8 mouse cellular contexts compared by ENCODE assay signal in the genomic region with DNA sequence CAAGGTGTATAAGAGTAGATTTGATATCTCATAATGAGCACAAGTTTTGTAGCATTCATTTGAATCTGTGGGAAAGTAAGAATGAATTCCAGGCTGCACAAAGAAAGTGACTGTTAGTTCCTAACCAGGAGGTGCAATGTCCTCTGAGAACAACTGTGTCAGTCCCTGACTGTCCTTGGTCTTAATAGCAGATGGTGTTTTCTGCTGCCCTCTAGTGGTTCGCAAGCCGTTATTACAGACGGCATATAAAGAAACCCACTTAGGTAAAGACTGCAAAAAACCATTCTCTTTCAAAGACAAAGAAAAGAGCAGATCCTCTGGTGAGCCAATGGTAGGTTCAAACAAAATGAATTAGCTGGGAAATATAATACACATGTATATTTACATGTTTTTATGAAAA. TPM values are rescaled to one million over a fixed set of nuclear protein-coding genes. Genes with fewer than 3 reads are reported as not detected.
DNase-seq lines count a peak whose midpoint lies in the region; ATAC-seq and TF ChIP-seq lines count a peak whose summit lies in the region.

No protein-coding gene starts in this region.

- ATAC-seq in limb, embryonic 11.5 days (ENCODE audit: insufficient number of reproducible peaks, low FRiP score, low TSS enrichment, low read depth), result no peak
- ATAC-seq in hindbrain, embryonic 15.5 days (ENCODE audit: low FRiP score, low read depth), result peak; percentile 86
- peak; percentile 82; the same call in 1 of the 2 replicates for ATAC-seq in neural tube, embryonic 15.5 days (ENCODE audit: low FRiP score)

- H3K4me2 ChIP-seq in limb, embryonic 11.5 days (ENCODE audit: low read depth, severe bottlenecking), result no peak overlapping the region
- no peak overlapping the region for H3K4me2 ChIP-seq in hindbrain, embryonic 15.5 days
- no peak overlapping the region for H3K4me2 ChIP-seq in neural tube, embryonic 15.5 days

- no peak overlapping the region for H3K27ac ChIP-seq in limb, embryonic 11.5 days (replicated peaks; ENCODE audit: low read depth, low read length)
- H3K27ac ChIP-seq in limb, embryonic 10.5 days, result no peak overlapping the region
- no peak overlapping the region for H3K27ac ChIP-seq in hindbrain, embryonic 15.5 days (replicated peaks)
- H3K27ac ChIP-seq in neural tube, embryonic 15.5 days (replicated peaks), result no peak overlapping the region

- no peaks in the 10 kb centered on the region for H3K27me3 ChIP-seq in limb, embryonic 11.5 days (ENCODE audit: control insufficient read depth, insufficient read depth, low read length)
- H3K27me3 ChIP-seq in limb, embryonic 10.5 days (ENCODE audit: low read depth, poor library complexity, severe bottlenecking), result no peaks in the 10 kb centered on the region
- H3K27me3 ChIP-seq in hindbrain, embryonic 15.5 days, result no peaks in the 10 kb centered on the region
- no peaks in the 10 kb centered on the region for H3K27me3 ChIP-seq in neural tube, embryonic 15.5 days (replicated peaks)

- TF ChIP-seq CTCF in lung, adult 2 months (IDR thresholded peaks at IDR 0.05; ENCODE audit: insufficient read depth, low read length), result peak; percentile 42

- H3K9me3 ChIP-seq in limb, embryonic 11.5 days (ENCODE audit: control insufficient read depth, low read length), result no peaks in the 10 kb centered on the region
- no peaks in the 10 kb centered on the region for H3K9me3 ChIP-seq in limb, embryonic 10.5 days (replicated peaks)
- no peaks in the 10 kb centered on the region for H3K9me3 ChIP-seq in hindbrain, embryonic 15.5 days
- no peaks in the 10 kb centered on the region for H3K9me3 ChIP-seq in neural tube, embryonic 15.5 days (replicated peaks)

- H3K4me1 ChIP-seq in limb, embryonic 11.5 days (ENCODE audit: control insufficient read depth, insufficient read depth, low read length), result no peaks in the 10 kb centered on the region
- no peaks in the 10 kb centered on the region for H3K4me1 ChIP-seq in limb, embryonic 10.5 days
- H3K4me1 ChIP-seq in hindbrain, embryonic 15.5 days (replicated peaks), result no peaks in the 10 kb centered on the region
- no peaks in the 10 kb centered on the region for H3K4me1 ChIP-seq in lung, adult 2 months (ENCODE audit: control insufficient read depth, insufficient read depth, low read length)
- no peaks in the 10 kb centered on the region for H3K4me1 ChIP-seq in neural tube, embryonic 15.5 days

- no peak overlapping the region for H3K4me3 ChIP-seq in limb, embryonic 11.5 days (ENCODE audit: low read depth, low read length)
- H3K4me3 ChIP-seq in limb, embryonic 10.5 days, result no peak overlapping the region
- H3K4me3 ChIP-seq in hindbrain, embryonic 15.5 days, result no peak overlapping the region
- no peak overlapping the region for H3K4me3 ChIP-seq in lung, adult 2 months (replicated peaks; ENCODE audit: extremely low read depth, low read depth, low read length)
- H3K4me3 ChIP-seq in neural tube, embryonic 15.5 days (replicated peaks), result no peak overlapping the region

- 3% methylated on average over 3 of the region's 3 CpGs for WGBS in limb, embryonic 11.5 days
- 0% methylated on average over 3 of the region's 3 CpGs for WGBS in limb, embryonic 10.5 days
- 4% methylated on average over 3 of the region's 3 CpGs for WGBS in hindbrain, embryonic 15.5 days
- WGBS in lung, adult 2 months, result 2% methylated on average over 3 of the region's 3 CpGs
- 0% methylated on average over 3 of the region's 3 CpGs for WGBS in neural tube, embryonic 15.5 days

- H3K9ac ChIP-seq in limb, embryonic 11.5 days (ENCODE audit: low read length), result no peak overlapping the region
- H3K9ac ChIP-seq in hindbrain, embryonic 15.5 days, result no peak overlapping the region
- no peak overlapping the region for H3K9ac ChIP-seq in neural tube, embryonic 15.5 days (replicated peaks)

- DNase-seq in limb, embryonic 11.5 days (ENCODE audit: low spot score), result peak; percentile 28
- no peak for DNase-seq in limb, embryonic 10.5 days (ENCODE audit: low spot score)
- DNase-seq in NIH3T3 (ENCODE audit: low read depth), result peak; percentile 63
- DNase-seq in cerebellum, postnatal 36 days, result peak; percentile 23 to 44
- DNase-seq in lung, adult 2 months, result no peak
- DNase-seq in urinary bladder, postnatal 4 days (ENCODE audit: low spot score in 2 of 2), result no peak

- TF ChIP-seq POLR2A in lung, adult 2 months (IDR thresholded peaks at IDR 0.05; ENCODE audit: borderline replicate concordance, extremely low read depth, low read depth, low read length), result no peak

- no peaks in the 10 kb centered on the region for H3K36me3 ChIP-seq in limb, embryonic 11.5 days (ENCODE audit: control insufficient read depth, insufficient read depth, low read length)
- H3K36me3 ChIP-seq in limb, embryonic 10.5 days, result no peaks in the 10 kb centered on the region
- peaks cover 14% of the 10 kb centered on the region for H3K36me3 ChIP-seq in hindbrain, embryonic 15.5 days
- H3K36me3 ChIP-seq in neural tube, embryonic 15.5 days, result peaks cover 5% of the 10 kb centered on the region

RNA-seq across cellular contexts. Expression of gene Gucy1b1, which starts 45.3 kb away (rescaled TPM):
- polyA plus RNA-seq in limb, embryonic 11.5 days (2014; fragmentation: Nextera tagmentation; extraction: Ambion mirVana), result 1.9 and 2.0 TPM in 2 replicates
- 1.3 and 1.9 TPM in 2 replicates for polyA plus RNA-seq in limb, embryonic 10.5 days (2016; fragmentation: Nextera tagmentation; extraction: Ambion mirVana)
- 50.3 and 50.9 TPM in 2 replicates for polyA plus RNA-seq in hindbrain, embryonic 15.5 days (2015; fragmentation: Nextera tagmentation; extraction: Ambion mirVana)
- 36.0 and 58.4 TPM in 2 replicates for polyA plus RNA-seq in lung, adult 2 months (2012; rRNA removed)
- 48.3 and 50.2 TPM in 2 replicates for polyA plus RNA-seq in neural tube, embryonic 15.5 days (2015; fragmentation: Nextera tagmentation; extraction: Ambion mirVana)

RNA-seq across cellular contexts. Expression of gene Asic5, which starts 47.1 kb away (rescaled TPM):
- not detected in 2 replicates for polyA plus RNA-seq in limb, embryonic 11.5 days (2014; fragmentation: Nextera tagmentation; extraction: Ambion mirVana)
- polyA plus RNA-seq in limb, embryonic 10.5 days (2016; fragmentation: Nextera tagmentation; extraction: Ambion mirVana), result not detected in 2 replicates
- not detected in 2 replicates for polyA plus RNA-seq in hindbrain, embryonic 15.5 days (2015; fragmentation: Nextera tagmentation; extraction: Ambion mirVana)
- not detected in 2 replicates for polyA plus RNA-seq in lung, adult 2 months (2012; rRNA removed)
- not detected in 2 replicates for polyA plus RNA-seq in neural tube, embryonic 15.5 days (2015; fragmentation: Nextera tagmentation; extraction: Ambion mirVana)

RNA-seq across cellular contexts. Expression of gene Tdo2, which starts 53.2 kb away (rescaled TPM):
- polyA plus RNA-seq in limb, embryonic 11.5 days (2014; fragmentation: Nextera tagmentation; extraction: Ambion mirVana), result 0.48 and 1.6 TPM in 2 replicates
- 0.89 TPM in 1 of 2 replicates, not detected in the other for polyA plus RNA-seq in limb, embryonic 10.5 days (2016; fragmentation: Nextera tagmentation; extraction: Ambion mirVana)
- polyA plus RNA-seq in hindbrain, embryonic 15.5 days (2015; fragmentation: Nextera tagmentation; extraction: Ambion mirVana), result 0.18 and 0.29 TPM in 2 replicates
- polyA plus RNA-seq in lung, adult 2 months (2012; rRNA removed), result 0.52 and 0.60 TPM in 2 replicates
- polyA plus RNA-seq in neural tube, embryonic 15.5 days (2015; fragmentation: Nextera tagmentation; extraction: Ambion mirVana), result 0.18 and 0.34 TPM in 2 replicates

Comparison
In these comparisons a context has a peak if more than half of its experiments do, and no peak if none do; other contexts are left out.
1. DNase-seq: peak in limb, embryonic 11.5 days (single experiment), NIH3T3 (single experiment) and cerebellum, postnatal 36 days (2 of 2); none in limb, embryonic 10.5 days (single experiment), lung, adult 2 months (single experiment) and urinary bladder, postnatal 4 days (0 of 2).
2. RNA of gene Gucy1b1, which starts 45.3 kb away (polyA plus RNA-seq): 36.0 to 58.4 TPM in lung, adult 2 months, 50.3 to 50.9 TPM in hindbrain, embryonic 15.5 days and 48.3 to 50.2 TPM in neural tube, embryonic 15.5 days; 1.9 to 2.0 TPM in limb, embryonic 11.5 days and 1.3 to 1.9 TPM in limb, embryonic 10.5 days; every median in the first group is over 10 times any median in the second.